Mouse (Mus musculus) right cerebral cortex, adult 2 months (tissue): ENCODE data around the gene Rimbp2.
"Not testable (repeated sequence)": the region's sequence is repeated elsewhere in the genome, so short reads cannot be mapped to it uniquely, and the experiment has no call there.

Experiments
- DNase-seq, 2 experiments: peaks; one replicate each; pipeline ENCODE4 v3.0.0; 2021 to 2022; ENCODE audit warnings: low spot score in 2 of 2

The Rimbp2 gene

DNA sequence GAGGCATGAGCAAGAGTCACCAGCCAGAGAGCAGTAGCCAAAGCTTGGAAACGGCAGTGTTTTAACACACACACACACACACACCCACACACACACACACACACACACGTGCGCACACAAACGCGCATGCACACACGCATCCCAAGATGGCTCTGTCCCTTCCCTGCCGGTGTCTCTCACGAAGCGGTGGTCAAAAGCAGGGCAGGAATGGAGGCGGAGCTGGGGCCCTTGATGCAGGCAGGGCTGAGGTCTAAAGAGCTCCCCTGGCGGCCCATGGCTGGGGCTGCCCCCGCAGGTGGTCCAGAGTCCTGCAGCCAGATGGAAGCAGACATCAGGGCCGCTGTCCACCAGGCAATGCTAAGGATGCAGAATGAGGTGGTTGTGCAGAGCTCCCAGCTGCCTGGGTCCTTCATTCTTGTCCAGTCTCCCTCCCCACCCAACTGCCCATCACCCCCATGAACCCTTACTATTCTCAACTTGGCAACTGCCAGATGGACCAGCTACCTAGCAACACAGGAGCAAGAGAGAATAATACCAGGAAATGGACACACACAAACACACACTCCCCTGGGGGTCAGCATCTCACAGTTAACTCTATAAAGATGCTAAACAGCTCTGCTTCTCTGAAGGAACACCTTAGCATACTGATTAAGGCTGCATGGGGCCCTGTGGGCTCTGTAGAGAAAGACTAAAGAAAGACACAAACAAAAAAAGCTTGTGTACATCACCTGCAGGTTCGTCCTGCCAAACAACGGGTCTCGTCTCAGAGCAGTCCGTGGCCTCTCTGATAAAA lies at the start of gene Rimbp2:
Gene Rimbp2, minus strand, starts transcription at position 209 of the 793 bp plus-strand sequence.
- peak; percentile 74 to 83 for DNase-seq

- no peak for DNase-seq
Observed at GRCm38 (mm10) chr5:129002571-129003011, 49.3 kb upstream of the Rimbp2 start.

- DNase-seq, result no peak
Observed at GRCm38 (mm10) chr5:129000706-129001468, 47.6 kb upstream of the Rimbp2 start.

DNA sequence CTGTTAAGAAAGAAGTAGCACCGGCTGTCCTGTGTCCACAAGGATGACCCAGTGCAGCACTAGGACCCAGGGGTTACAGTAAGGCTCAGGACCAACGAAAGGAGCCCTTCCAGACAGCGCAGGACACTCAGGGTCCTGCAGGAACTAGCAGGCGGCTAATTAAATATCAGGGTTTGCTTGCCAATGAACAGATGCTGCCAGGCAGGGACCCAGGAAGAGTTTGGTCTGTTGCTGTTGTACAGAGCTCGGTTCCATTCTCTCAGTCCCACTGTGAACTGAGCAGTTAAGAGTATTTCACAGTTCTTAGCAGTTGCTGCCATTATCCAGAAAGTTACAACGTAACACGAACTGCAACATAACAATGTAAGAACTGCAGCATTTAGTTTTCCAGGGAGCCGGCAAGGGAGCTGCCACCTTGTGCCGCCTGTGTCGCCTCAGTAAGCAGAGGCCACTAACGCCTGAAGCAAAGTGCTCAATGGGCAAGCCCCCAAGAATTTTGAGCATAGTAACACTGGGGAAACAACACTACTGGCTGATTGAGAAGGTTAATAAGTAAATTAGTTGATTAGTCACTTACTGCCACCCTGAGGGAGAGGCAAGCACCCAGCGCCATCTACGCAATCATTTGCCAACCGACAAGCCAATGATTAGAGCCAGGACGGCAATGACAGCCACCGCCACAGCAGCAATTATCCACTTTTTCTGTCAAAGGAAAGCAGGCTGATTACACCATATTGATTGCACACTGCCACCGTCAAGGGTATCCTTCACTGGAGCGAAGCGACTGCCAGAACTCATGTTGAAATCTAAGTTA lies 34.1 kb upstream of the Rimbp2 start:
- no peak for DNase-seq

DNA sequence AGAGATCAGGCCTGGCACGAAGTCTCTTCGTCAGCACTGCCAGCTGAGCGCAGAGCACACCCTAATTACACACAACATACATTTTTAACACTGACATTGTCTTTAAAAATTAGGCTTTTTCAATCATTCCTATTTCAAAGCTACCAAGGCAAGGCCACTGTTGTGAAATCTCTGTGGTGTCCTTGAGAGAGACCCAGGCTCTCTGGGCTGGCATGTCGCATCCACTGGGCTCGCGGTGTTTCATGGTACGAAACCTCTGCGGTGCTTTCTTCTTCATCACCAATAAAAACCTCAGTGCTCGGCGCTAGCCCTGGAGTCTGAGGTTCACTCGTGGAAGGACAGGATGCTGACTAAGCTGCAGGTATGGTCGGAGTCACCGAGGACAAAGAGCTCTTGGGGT lies 32.7 kb upstream of the Rimbp2 start:
- no peak for DNase-seq

DNA sequence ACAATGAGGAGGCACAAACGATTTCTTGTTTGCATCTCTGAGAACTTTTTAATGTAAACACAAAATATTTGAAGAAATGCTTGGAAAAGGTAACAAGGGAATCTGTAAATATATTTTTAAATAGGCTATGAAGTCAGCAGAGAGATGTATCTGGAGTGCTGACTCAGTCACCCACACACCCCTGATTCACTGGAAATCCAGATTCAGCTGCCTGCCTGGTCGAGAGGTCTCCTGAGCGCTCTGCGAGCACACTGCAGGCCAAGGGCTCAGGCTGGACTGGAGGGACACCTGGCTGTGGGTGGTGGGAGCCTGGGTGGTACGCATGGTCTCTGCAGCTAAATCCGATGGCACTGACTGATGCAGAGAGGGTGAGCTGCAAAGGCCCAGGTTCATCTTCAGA lies 31.2 kb upstream of the Rimbp2 start:
- peak; percentile 44 to 48 for DNase-seq

DNA sequence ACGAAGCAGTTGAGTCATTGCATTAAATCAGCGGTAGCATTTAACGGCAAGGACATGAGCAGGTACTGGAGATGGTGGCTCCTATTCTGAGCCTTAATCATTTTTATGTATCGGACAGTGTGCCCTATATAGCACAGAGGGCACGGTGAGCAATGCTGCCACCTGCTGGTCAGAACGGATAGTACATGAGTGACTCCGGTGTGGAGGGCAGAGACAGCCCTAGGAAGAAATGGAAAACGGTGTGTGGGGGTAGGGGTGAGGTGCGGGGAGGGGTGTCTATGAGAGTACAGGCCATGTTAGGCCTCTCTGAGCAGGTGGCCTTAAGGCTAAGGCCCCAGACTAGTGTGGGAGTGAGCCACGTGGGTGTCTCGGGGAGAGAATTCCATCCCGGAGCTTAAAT lies 28.3 kb upstream of the Rimbp2 start:
- DNase-seq, result peak; percentile 63 to 79

GRCm38 (mm10) chr5:128980857-128981256 lies 27.6 kb upstream of the Rimbp2 start:
- DNase-seq, result no peak

GRCm38 (mm10) chr5:128978957-128979356 lies 25.7 kb upstream of the Rimbp2 start:
- no peak for DNase-seq

GRCm38 (mm10) chr5:128977466-128977865 lies 24.2 kb upstream of the Rimbp2 start:
- not testable (repeated sequence) for DNase-seq

GRCm38 (mm10) chr5:128976266-128976665 lies 23.0 kb upstream of the Rimbp2 start:
- no peak for DNase-seq

- peak; percentile 85 to 91 for DNase-seq
Observed at GRCm38 (mm10) chr5:128971298-128971697, 18.0 kb upstream of the Rimbp2 start.

DNA sequence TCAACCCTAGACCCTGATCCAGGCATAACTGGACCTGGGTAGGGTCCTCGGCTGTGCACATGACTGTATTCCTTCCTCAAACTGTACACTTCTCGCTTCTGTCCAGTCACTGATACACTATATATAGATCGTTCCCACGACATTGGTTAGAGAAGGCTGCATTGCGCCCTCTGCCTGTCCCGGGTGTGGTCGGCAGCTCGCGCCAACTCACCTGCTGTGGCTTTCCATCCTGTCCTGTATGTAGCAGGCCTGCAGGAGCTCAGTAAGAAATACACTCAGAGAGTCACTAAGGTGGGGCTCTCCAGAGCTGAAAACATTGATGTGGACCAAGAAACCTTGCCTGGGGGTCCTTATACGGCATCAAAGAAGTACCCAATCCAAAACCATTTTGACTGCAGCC lies 17.6 kb upstream of the Rimbp2 start:
- DNase-seq, result no peak

- DNase-seq, result no peak
Observed at GRCm38 (mm10) chr5:128964353-128964752, 11.1 kb upstream of the Rimbp2 start.

DNA sequence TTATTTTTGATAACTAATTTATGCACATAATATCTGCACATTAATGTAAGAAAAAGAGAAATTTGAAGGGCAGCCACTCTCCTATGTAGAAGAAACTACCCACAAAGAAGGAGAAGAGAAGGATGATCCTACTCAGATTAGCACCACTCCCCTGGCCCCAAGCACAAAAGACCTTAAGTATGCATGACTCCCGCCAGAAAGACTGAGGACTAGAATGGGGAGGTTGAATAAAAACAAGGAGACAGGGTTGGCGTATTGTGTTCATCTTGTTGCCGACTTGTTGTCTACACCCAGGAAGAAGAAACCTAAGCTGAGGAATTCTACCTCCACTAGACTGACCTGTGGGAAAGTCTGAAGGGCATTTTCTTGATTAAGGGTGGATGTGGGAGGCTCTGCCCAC lies 5.6 kb upstream of the Rimbp2 start:
- DNase-seq, result no peak

DNA sequence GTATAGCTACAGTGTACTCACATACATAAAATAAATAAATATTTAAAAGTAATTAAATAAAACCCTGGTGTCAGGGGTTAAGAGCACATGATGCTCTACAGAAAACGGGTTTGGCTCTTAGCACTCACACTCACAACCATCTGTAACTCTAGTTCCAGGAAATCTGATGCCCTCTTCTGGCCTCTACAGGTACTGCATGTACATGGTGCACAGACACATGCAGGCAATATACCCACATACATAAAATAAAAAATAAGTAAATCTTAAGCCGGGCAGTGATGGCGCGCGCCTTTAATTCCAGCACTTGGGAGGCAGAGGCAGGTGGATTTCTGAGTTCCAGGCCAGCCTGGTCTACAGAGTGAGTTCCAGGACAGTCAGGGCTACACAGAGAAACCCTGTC lies 1.1 kb upstream of the Rimbp2 start:
- not testable (repeated sequence) for DNase-seq

DNA sequence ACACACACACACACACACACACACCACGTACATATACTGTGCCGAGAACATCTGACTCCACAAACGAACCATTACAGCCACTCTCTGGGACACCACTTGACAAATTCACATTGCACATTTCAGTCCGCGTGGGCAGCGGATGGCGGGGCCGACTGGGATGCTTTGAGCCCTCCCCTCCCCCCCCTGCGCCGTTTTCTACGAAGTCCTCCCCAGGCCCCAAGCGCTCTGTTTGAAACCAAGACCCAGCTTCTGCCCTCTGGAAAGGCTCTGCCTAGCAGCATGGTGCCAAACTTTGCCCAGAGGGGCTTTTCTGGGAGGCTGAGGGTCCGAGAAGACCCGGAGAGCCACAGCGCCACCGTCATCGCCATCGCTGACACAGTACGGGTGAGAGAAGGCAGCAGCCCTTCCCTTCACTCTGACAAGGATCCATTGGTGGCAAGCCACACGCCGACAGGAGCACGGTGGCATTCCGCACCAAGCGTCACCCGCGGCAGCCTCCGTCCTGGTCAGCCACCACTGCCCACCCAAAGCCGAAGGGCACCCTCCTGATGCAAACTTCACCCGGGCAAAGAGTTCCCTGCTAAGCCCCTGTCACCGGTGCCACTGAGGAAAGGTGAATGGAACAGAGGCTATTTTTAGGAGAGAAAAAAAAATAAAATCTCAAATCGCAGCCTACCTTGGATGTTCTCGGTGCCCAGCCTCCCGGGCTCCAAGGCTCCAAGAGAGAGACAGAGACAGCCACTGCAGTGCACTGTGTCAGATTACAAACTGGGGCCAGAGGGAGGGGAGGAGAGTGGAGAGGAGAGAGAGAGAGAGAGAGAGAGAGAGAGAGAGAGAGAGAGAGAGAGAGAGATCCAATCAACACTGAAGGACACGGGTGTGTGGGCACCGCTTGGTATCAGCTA lies 743 bp downstream of the Rimbp2 start:
- peak; percentile 67 to 69 for DNase-seq

GRCm38 (mm10) chr5:128951472-128951871 lies 1.8 kb downstream of the Rimbp2 start:
- no peak for DNase-seq

GRCm38 (mm10) chr5:128947093-128947492 lies 6.2 kb downstream of the Rimbp2 start:
- no peak for DNase-seq

GRCm38 (mm10) chr5:128940436-128940835 lies 12.8 kb downstream of the Rimbp2 start:
- DNase-seq, result no peak

DNA sequence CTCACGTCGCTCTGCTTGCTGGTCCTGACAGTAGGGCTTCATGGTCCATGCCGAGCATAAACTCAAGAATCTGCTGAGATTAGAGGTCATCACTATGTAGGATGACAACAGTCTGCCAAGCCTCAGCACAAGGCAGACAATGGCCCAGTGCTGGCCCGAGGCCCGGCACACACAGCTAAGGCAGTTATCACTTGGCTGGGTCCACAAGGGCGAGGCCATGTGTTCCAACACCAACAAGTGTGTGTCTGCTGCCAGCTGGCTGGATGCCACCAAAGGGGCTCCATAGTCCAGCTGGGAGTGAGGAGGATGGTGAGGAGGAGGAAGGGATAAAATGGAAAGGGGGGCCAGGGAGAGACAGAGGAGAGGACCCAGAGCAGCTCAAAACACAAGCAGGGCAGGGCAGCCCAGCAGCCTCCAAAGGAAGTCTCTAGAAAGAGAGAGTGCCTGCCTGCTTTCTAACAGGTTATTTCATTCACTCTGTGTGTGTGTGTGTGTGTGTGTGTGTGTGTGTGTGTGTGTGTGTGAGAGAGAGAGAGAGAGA lies 17.9 kb downstream of the Rimbp2 start:
- no peak for DNase-seq
